Mouse (Mus musculus) CD4-positive naive resting alpha-beta T cell, adult 57 days (primary cell): ENCODE results near the gene Poc1b. TPM values are rescaled to one million over a fixed set of nuclear protein-coding genes. Genes with fewer than 3 reads are reported as not detected.

Experiments
- total RNA-seq: library from RNA; stranded (reverse); gene quantifications from one replicate; pipeline ENCODE4 v1.2.4, GENCODE M21; 2023

Poc1b gene
- total RNA-seq = 24.2 TPM

DNA sequence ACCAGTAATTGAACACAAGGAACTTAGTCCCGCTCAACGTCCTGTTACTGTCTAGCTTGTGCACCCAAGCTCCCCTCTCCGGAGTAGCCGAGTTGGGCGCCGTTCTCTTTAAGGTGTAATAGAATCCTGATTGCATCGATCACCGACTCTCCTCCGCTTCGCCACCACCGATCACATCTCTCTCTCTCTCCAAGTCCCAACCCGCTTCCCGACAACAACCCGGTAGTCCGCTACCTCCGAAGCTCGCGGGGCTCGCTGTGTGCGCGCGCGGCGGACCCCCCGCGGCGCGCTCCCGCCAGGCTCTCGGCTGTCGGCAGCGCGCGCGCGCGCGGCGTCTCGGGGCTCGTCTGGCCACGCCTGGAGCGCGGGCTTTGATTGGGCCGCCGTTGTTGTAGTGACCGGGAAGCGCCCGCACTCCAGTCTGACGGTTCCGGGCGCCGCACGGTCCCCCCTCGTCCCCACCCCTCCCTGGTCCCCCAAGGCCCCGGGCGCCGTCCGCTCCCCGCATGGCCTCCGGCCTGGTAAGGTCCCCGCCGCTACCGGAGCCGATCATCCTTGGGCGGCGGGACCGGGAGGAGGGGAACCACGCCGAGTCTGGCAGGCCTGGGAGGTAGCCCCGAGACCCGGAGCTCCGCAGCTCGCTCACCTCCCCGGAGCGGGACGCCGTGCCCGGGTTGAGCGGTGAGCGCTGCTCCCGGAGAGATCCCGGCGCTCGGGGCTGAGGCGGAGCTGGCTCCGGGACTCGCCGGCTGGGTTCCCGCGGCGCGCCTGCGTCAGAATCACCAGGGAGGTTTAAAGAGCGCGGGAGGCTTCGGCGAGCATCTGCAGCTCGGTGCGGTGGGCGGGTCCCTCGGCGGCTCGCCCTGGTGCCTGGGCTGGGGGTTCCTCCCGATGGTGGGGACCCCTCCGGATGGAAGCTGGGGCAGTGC lies at the start of gene Poc1b:
Poc1b (plus strand) TSS at position 334 of the 929 bp plus-strand sequence.

DNA sequence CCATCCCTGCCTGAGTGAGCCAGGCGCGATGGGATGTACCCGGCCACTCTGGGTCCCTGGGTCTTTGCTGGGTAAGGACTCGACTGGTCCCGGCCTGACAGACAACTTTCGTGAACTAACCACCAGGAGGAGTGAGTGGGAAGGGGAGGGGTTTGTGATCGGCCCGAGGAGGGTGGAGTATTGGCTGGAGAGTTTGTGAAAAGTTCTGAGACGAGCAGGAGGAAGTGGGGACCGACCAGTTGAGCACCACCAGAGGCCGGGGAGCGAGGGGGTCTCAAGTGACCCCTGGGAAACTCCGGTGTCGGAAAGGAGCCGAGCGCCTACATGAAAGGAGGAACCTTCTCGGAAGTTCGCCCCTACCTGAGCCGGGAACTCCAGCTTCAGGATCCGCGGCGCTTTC lies 1.1 kb downstream of the Poc1b start, which contains the start of gene Galnt4:
Galnt4 (plus strand) TSS at position 196 of the 400 bp plus-strand sequence.

DNA sequence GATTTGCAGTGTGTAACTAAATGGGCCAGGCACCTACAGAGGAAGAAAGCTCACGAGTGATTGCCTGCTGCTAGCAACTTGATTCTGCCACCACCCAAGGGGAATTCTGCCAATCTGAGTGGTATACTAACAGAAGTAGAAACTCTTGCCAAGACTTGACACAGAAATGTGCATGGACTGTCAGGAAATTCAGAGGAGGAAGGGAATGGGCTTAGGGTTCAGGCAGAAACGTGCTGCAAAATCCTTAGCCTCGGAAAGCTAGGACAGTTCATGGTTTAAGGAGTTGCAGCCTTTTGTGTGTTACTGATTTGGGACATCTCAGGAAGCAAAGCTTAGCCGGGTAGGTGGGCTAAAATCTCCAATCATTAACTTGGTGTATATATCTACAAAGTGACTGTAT lies 19.4 kb downstream of the Poc1b start, which contains the start of gene Phxr2:
Phxr2 (minus strand) TSS at position 101 of the 400 bp plus-strand sequence.

Other genes starting within 250 kb of the Poc1b start
- 152 TPM for gene Atp2b1, start 192.6 kb upstream of the Poc1b start, total RNA-seq
- 23.5 TPM for gene Galnt4, start 1.1 kb downstream of the Poc1b start, total RNA-seq
- gene Phxr2, start 19.3 kb downstream of the Poc1b start, total RNA-seq = not detected
- gene Dusp6, start 156.2 kb downstream of the Poc1b start, total RNA-seq = 65.8 TPM